Mouse (Mus musculus): ENCODE results near the gene Hcn2.
A peak's percentile ranks its signal among the peaks of the same experiment; 100 is the strongest.

DNA sequence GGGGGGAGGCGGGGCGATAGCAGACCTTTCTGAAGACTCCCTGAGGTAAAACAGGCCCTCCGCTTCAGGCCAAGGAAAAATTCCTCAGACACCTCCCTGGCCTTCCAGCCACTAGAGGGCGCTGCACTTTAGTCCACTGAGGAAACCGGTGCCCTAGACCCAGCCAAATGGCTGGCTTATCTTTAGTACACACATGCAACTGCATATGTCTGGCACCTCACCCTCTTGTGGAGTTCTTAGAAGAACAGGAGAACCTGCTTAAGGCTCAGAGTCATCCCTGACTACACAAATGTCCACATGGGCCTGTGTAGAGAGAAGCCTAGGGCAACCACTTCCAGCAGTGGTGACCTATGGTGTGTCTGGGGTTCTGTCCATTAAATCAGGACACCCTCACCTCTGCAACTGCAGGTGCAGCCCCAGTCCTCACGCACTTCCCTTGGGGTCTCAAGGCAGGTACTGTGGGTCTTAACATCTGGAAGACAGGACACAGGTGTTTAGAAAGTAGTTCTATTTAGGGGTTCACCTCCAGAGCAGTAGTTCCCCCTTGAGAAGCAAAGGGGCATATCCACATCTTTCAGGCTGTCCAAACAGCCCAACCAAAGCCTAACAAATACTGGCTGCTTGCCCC, 3.8 kb upstream of the Hcn2 start:
- TF ChIP-seq POLR2A (IDR thresholded peaks at IDR 0.05; ENCODE audit: borderline replicate concordance, control insufficient read depth, low read depth, low read length) (no peak), CTCF (IDR thresholded peaks at IDR 0.05; ENCODE audit: control insufficient read depth, insufficient read depth, low read length) (peak; percentile 91)

Data from bone marrow, adult 2 months (tissue).